Mouse (Mus musculus) MEL (cell line): ENCODE data around the gene Trappc2l. TPM values are rescaled to one million over a fixed set of nuclear protein-coding genes. Genes with fewer than 3 reads are reported as not detected.

Experiments
- DNase-seq: peaks from one replicate; pipeline ENCODE4 v3.0.0; 2011; ENCODE audit warnings: low read depth, low spot score
- H3K27ac ChIP-seq: 2 replicates; pipeline ENCODE4 v1.5.1; 2012; ENCODE audit warnings: low read depth, mild to moderate bottlenecking, control low read depth, low read length, moderate library complexity; ENCODE audit not compliant: control insufficient read depth
- H3K27me3 ChIP-seq, 2 experiments: fragments of 150-350 bp in 1 of 2; sonication (generic) in 1 of 2; 2 replicates each; pipeline ENCODE4 v1.6.1; 2012; ENCODE audit warnings: low read length in 2 of 2, mild to moderate bottlenecking in 2 of 2, improper control_type of control experiment in 1 of 2, moderate library complexity in 1 of 2; ENCODE audit not compliant: insufficient read depth in 2 of 2, control insufficient read depth in 1 of 2
- H3K36me3 ChIP-seq, 2 experiments: 2 replicates each; pipeline ENCODE4 v1.6.1; 2012 to 2014; ENCODE audit warnings: low read length in 2 of 2, improper control_type of control experiment in 1 of 2, inconsistent platforms in 1 of 2, mild to moderate bottlenecking in 1 of 2; ENCODE audit not compliant: insufficient read depth in 2 of 2, control insufficient read depth in 1 of 2
- H3K4me1 ChIP-seq, 2 experiments: fragments of 150-350 bp in 1 of 2; sonication (generic) in 1 of 2; 2 replicates each; pipeline ENCODE4 v1.6.1; 2012; ENCODE audit warnings: low read length in 2 of 2, improper control_type of control experiment in 1 of 2, mild to moderate bottlenecking in 1 of 2; ENCODE audit not compliant: insufficient read depth in 2 of 2, control insufficient read depth in 1 of 2
- H3K4me3 ChIP-seq, 2 experiments: fragments of 150-350 bp in 1 of 2; sonication (generic) in 1 of 2; 2 replicates each; pipeline ENCODE4 v1.5.1; 2012; ENCODE audit warnings: low read depth in 2 of 2, low read length in 2 of 2, mild to moderate bottlenecking in 2 of 2, moderate library complexity in 2 of 2, control low read depth in 1 of 2, improper control_type of control experiment in 1 of 2; ENCODE audit not compliant: control insufficient read depth in 1 of 2, insufficient read depth in 1 of 2
- H3K79me2 ChIP-seq: 2 replicates; pipeline ENCODE4 v1.6.1; 2012; ENCODE audit warnings: mild to moderate bottlenecking, low read length, moderate library complexity; ENCODE audit not compliant: control insufficient read depth, poor library complexity, insufficient read depth
- H3K9ac ChIP-seq: 2 replicates; pipeline ENCODE4 v1.6.1; 2012; ENCODE audit warnings: low read depth, mild to moderate bottlenecking, control low read depth, low read length, moderate library complexity; ENCODE audit not compliant: control insufficient read depth, poor library complexity, severe bottlenecking
- H3K9me3 ChIP-seq: fragments of 150-350 bp; sonication (generic); replicated peaks from 2 replicates; pipeline ENCODE4 v1.6.1; 2012; ENCODE audit warnings: mild to moderate bottlenecking, low read length, improper control_type of control experiment, moderate library complexity; ENCODE audit not compliant: insufficient read depth
- BHLHE40 ChIP-seq: IDR thresholded peaks from 2 replicates; pipeline ENCODE4 v1.6.1; 2012; ENCODE audit warnings: low read depth, mild to moderate bottlenecking, inconsistent platforms, low read length, improper control_type of control experiment, borderline replicate concordance
- CHD1 ChIP-seq: IDR thresholded peaks from 2 replicates; pipeline ENCODE4 v1.6.1; 2012; ENCODE audit warnings: low read depth, mild to moderate bottlenecking, inconsistent platforms, low read length, improper control_type of control experiment
- CHD2 ChIP-seq: IDR thresholded peaks from 2 replicates; pipeline ENCODE4 v1.6.1; 2011; ENCODE audit warnings: low read length, improper control_type of control experiment
- E2F4 ChIP-seq: IDR thresholded peaks from 2 replicates; pipeline ENCODE4 v1.6.1; 2011; ENCODE audit warnings: low read depth, low read length, improper control_type of control experiment, borderline replicate concordance
- ELF1 ChIP-seq: IDR thresholded peaks from 2 replicates; pipeline ENCODE4 v1.6.1; 2014; ENCODE audit warnings: low read depth, mild to moderate bottlenecking, inconsistent platforms, low read length, improper control_type of control experiment, moderate library complexity
- EP300 ChIP-seq, 2 experiments: IDR thresholded peaks; 2 replicates each; pipeline ENCODE4 v1.6.1; 2011; ENCODE audit warnings: improper control_type of control experiment in 2 of 2, low read length in 2 of 2, low read depth in 1 of 2, mild to moderate bottlenecking in 1 of 2
- ETS1 ChIP-seq: IDR thresholded peaks from 2 replicates; pipeline ENCODE4 v1.6.1; 2012; ENCODE audit warnings: low read depth, mild to moderate bottlenecking, inconsistent platforms, low read length, improper control_type of control experiment, moderate library complexity
- GATA1 ChIP-seq: IDR thresholded peaks from 2 replicates; pipeline ENCODE4 v1.6.1; 2011; ENCODE audit warnings: low read depth, low read length, improper control_type of control experiment
- HCFC1 ChIP-seq: IDR thresholded peaks from 2 replicates; pipeline ENCODE4 v1.6.1; 2012; ENCODE audit warnings: low read depth, mild to moderate bottlenecking, inconsistent platforms, low read length, improper control_type of control experiment, moderate library complexity
- MAX ChIP-seq: IDR thresholded peaks from 2 replicates; pipeline ENCODE4 v1.6.1; 2011; ENCODE audit warnings: low read length, improper control_type of control experiment
- MEF2A ChIP-seq: IDR thresholded peaks from 2 replicates; pipeline ENCODE4 v1.6.1; 2014; ENCODE audit warnings: low read depth, mild to moderate bottlenecking, inconsistent platforms, low read length, improper control_type of control experiment; ENCODE audit not compliant: poor library complexity, insufficient replicate concordance, severe bottlenecking; ENCODE audit errors: extremely low read depth
- MYC ChIP-seq: IDR thresholded peaks from 2 replicates; pipeline ENCODE4 v1.6.1; 2011; ENCODE audit warnings: low read depth, mild to moderate bottlenecking, low read length, improper control_type of control experiment, moderate library complexity
- NELFE ChIP-seq: IDR thresholded peaks from 2 replicates; pipeline ENCODE4 v1.6.1; 2011; ENCODE audit warnings: low read depth, low read length, improper control_type of control experiment
- NRF1 ChIP-seq: IDR thresholded peaks from 2 replicates; pipeline ENCODE4 v1.6.1; 2014; ENCODE audit warnings: low read depth, mild to moderate bottlenecking, inconsistent platforms, low read length, improper control_type of control experiment, moderate library complexity; ENCODE audit not compliant: poor library complexity, insufficient read depth, severe bottlenecking
- SIN3A ChIP-seq: IDR thresholded peaks from 2 replicates; pipeline ENCODE4 v1.6.1; 2012; ENCODE audit warnings: low read length, improper control_type of control experiment, inconsistent platforms
- SMC3 ChIP-seq: IDR thresholded peaks from 2 replicates; pipeline ENCODE4 v1.6.1; 2011; ENCODE audit warnings: low read depth, low read length, improper control_type of control experiment
- TBP ChIP-seq: IDR thresholded peaks from 2 replicates; pipeline ENCODE4 v1.8.0; 2011; ENCODE audit warnings: low read depth, low read length, improper control_type of control experiment
- TCF12 ChIP-seq: IDR thresholded peaks from 2 replicates; pipeline ENCODE4 v1.6.1; 2014; ENCODE audit warnings: low read depth, mild to moderate bottlenecking, inconsistent platforms, low read length, improper control_type of control experiment, moderate library complexity
- UBTF ChIP-seq: IDR thresholded peaks from 2 replicates; pipeline ENCODE4 v1.6.1; 2012; ENCODE audit warnings: low read depth, mild to moderate bottlenecking, inconsistent platforms, low read length, improper control_type of control experiment, moderate library complexity, borderline replicate concordance; ENCODE audit not compliant: insufficient read depth
- USF1 ChIP-seq: IDR thresholded peaks from 2 replicates; pipeline ENCODE4 v1.6.1; 2014; ENCODE audit warnings: low read depth, mild to moderate bottlenecking, inconsistent platforms, low read length, improper control_type of control experiment, moderate library complexity
- USF2 ChIP-seq, 2 experiments: IDR thresholded peaks; 2 replicates each; pipeline ENCODE4 v1.6.1; 2011 to 2012; ENCODE audit warnings: improper control_type of control experiment in 2 of 2, low read length in 2 of 2, borderline replicate concordance in 1 of 2, inconsistent platforms in 1 of 2, low read depth in 1 of 2, mild to moderate bottlenecking in 1 of 2; ENCODE audit not compliant: insufficient read depth in 1 of 2
- ZC3H11A ChIP-seq: IDR thresholded peaks from 2 replicates; pipeline ENCODE4 v1.6.1; 2012; ENCODE audit warnings: low read depth, mild to moderate bottlenecking, inconsistent platforms, low read length, improper control_type of control experiment
- ZMIZ1 ChIP-seq: IDR thresholded peaks from 2 replicates; pipeline ENCODE4 v1.6.1; 2012; ENCODE audit warnings: low read depth, mild to moderate bottlenecking, inconsistent platforms, low read length, improper control_type of control experiment, moderate library complexity
- polyA plus RNA-seq, 2 experiments: library from polyadenylated mRNA; stranded (reverse) in 1 of 2; unstranded in 1 of 2; fragments of >175 nt in 1 of 2; fragments of >200 nt in 1 of 2; gene quantifications; 2 replicates each; pipeline versions ENCODE4 v1.2.1 to v1.2.4; 2012; ENCODE audit warnings: low replicate concordance in 2 of 2, low read depth in 1 of 2; ENCODE audit not compliant: insufficient read length in 2 of 2, insufficient read depth in 1 of 2, missing spikeins in 1 of 2
- total RNA-seq: library from RNA; depleted of rRNA; stranded (reverse); fragments of 300-350 nt; gene quantifications from 2 replicates; pipeline ENCODE4 v1.2.3, GENCODE M21; 2012

Trappc2l gene
- total and polyA plus RNA-seq, 3 experiments: 15.1 to 21.7 TPM; not detected in 1

DNA sequence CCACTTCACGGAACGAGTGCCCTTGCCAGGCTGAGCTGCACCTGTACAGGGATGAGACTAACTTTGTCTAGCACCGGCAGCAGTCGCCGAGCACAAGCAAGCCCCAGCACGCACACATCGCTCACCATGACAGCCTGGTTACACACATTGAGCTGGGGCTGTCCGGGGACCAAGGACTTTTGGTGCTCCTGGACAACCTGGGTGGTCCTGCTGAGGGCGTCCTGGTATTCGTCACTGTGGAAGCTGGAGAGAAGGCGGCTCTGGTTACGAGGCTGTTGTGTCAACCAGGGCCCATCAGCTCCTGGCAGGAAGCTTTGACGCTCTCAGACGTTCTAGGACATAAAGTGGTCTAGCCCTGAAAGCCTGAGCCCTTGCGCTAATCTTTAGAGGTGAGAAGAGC, 30.5 kb upstream of the Trappc2l start:
- no peak for DNase-seq
- Histone ChIP-seq H3K9ac (no peak overlapping the region), H3K79me2 (peaks cover 7% of the 10 kb centered on the region), H3K27ac (no peak overlapping the region), H3K36me3 (no peaks in the 10 kb centered on the region), H3K4me3 (no peak overlapping the region), H3K9me3 (no peaks in the 10 kb centered on the region), H3K27me3 (no peaks in the 10 kb centered on the region), H3K4me1 (no peaks in the 10 kb centered on the region)
- TF ChIP-seq CHD2 (no peak), MAX (no peak), TBP (no peak), NRF1 (no peak), SMC3 (no peak), E2F4 (no peak), ELF1 (no peak), GATA1 (no peak), EP300 (IDR thresholded peaks at IDR 0.05; ENCODE audit: low read depth in 1 of 2, low read length in 2 of 2) (no peak), MEF2A (no peak), CHD1 (no peak), HCFC1 (no peak), USF1 (no peak), SIN3A (no peak), MYC (no peak)

DNA sequence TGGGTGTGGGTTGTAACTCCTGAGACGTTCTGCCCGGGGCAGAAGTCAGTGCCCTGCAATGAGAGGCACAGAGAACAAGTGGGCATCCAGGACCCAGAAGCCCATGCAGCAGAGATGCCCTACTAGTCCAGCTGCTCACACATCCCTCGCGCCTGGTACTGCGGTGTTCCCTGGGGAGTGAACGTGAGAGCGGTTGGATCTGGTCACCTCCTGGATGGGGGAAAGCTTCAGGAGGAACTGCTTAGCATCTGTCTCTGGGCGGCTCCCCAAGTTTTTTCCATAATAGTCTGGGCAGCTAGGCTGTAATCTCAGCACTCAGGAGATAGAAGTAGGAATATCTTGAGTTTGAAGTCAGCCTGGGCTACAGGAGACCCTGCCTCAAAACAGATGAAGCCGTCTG, 26.5 kb upstream of the Trappc2l start:
- H3K4me1 ChIP-seq: no peaks in the 10 kb centered on the region

More for the DNA sequence above, 26.5 kb upstream of the Trappc2l start:
- Histone ChIP-seq H3K27me3 (no peaks in the 10 kb centered on the region), H3K27ac (no peak overlapping the region), H3K9me3 (no peaks in the 10 kb centered on the region), H3K79me2 (no peaks in the 10 kb centered on the region), H3K4me3 (no peak overlapping the region)
- DNase-seq: no peak
- TF ChIP-seq ZC3H11A (no peak), ETS1 (no peak), USF1 (no peak), MEF2A (no peak), UBTF (no peak), USF2 (IDR thresholded peaks at IDR 0.05; ENCODE audit: borderline replicate concordance in 1 of 2, insufficient read depth in 1 of 2, low read depth in 1 of 2, low read length in 2 of 2) (no peak), NELFE (no peak), ELF1 (no peak), TCF12 (no peak), MYC (no peak), BHLHE40 (no peak), CHD1 (no peak), ZMIZ1 (no peak)
- TF ChIP-seq, all 39 proteins: peak for 0
- Histone ChIP-seq H3K9ac (no peak overlapping the region), H3K36me3 (no peaks in the 10 kb centered on the region)
